Mouse (Mus musculus): ENCODE measurements around the gene Lrp1.

Gene Lrp1

DNA sequence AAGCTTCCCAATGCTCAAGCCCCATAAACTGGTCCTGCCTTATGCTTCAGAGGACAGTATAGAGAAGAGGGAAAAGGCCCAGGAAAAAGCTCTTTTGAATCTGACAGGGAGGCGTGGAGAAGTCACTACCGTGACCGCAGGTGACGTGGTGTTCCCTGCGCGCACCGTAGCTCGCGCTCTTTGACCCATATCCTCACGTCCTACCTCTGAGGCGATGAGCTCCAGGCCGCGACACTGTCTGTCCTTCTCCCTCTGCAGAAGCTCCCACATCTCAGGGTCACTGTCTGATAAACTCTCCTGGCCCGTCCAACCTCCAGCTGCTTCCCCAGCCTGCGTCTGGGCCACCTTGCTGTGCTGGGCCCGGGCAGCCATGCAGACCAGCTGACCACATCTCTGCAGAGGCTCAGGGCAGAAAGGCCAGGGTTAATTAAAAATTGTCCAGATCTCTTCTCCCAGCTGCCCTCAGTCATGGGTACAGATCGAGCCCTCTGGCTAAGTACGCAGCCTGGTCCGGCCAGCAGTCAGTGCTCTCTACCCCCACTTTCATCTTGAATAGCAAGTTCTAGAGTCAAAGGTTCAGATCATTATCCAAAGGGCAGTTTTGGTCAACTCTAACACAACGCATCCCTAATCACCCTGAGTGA lies 100.1 kb downstream of the Lrp1 start:
- DNase-seq (ENCODE audit: low spot score): no peak

DNA sequence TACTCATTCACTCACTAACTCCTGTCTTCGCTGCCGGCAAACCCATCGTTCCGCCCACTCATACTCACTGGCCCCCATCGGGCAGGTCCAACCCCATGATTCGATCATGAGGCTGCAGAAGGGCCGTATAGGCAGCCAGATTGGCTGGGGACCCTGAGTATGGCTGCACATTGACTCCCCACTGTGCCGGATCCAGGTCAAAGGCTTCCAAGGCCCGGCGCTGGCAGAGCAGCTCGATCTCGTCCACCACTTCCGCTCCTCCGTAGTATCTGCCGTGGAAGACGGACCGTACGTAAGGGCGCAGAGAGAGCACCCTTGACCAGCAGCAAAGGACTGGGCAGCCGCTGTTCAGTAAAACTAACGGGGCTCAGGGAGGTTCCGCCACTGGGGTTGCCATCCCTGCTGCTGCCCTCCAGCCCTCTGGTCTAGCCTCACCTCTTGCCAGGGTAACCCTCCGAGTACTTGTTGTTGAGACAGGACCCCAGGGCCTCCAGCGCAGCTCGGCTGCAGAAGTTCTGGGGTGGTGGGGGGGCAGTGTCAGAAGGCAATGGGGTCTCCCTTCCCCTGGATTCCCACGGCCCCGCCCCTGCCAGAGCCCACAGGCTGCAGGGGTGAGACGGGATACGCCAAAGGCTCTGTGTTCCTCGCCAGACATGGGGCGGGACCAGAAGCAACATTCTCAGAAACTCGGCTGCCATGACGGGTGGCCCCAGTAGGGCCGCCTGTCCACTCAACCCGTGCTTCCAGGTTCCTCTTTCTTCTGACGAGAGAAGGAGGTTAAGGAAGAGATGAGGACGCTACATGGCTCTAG lies 100.8 kb downstream of the Lrp1 start:
- no peak for DNase-seq (ENCODE audit: low spot score)

DNA sequence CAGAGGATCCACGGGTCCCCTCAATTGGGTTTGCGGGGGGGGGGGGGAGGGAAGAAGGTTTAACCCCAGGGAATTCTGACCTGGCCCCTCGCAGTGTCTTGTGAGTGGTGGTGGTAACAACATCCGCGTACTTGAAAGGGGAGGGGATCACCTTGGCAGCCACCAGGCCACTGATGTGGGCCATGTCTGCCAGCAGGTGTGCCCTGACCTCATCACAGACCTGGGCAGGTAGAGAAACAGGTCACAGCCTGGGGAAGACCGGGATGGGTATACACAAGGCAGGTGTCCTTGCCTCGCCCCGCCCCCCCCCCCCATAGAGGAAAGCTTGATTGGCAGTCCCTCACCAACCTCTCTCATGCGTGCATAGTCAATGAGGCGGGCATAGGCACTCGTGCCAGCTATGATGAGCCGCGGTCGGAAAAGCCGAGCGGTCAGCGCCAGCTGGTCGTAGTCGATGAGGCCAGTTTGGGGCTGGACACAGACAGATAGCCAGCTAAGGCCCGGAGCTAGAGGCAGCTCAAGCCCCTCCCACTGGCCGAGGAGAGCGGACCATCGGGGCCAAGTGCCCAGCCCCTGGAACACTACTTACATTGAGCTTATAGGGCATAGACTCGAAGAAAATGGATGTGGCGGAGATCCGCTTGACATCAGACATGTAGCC lies 101.8 kb downstream of the Lrp1 start:
- no peak for DNase-seq (ENCODE audit: low spot score)

DNA sequence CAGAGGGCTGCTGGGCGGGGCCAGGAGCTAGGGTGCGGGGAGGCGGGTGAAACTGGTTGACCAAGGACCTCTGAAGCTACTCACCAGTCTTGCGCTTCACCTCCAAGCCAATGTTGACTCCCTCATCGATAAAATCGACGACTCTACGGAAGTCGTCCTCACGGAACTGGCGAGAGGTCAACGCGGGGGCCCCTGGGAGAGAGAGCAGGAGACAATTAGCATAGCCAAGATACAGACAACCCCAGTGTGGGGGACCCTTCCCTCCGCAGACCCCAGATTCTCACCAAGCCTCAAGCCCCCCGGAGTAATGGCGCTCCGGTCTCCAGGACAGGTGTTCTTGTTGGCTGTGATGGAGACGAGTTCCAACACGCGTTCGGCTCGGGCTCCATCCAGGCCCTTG lies 103.0 kb downstream of the Lrp1 start:
- no peak for DNase-seq (ENCODE audit: low spot score)

DNA sequence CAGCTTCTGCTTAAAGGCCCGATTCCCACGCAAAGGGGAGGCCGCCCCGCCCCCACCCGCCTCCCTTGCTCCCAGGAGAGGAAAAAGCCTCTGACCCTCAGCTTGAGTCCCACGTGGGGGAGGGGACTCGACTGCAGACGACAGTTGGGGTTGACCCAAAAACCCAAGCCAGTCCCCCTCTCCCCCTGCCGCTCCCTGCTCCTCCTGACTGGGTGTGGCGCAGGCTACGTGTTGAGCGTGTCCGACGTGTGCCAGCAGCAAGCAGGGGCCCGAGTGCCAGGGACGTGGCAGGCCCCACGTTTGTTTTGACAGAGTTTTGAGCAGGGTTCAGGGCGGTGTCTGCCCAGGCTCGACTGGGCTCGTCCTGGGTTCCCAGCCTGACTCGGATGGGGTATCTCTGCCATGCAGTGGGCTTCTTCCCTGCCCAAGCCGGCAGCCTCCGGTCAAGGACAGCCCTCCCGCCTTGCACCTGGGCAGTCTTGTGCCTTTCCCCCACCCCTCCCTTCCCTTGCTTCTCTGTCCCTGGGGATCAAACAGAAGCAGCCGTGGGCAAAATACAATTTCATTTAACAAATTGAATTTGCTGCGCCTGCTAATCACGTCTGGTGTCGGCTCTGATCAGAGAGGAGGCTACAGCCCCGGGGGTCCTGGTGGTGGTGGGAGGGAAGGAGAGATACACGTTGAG lies 104.2 kb downstream of the Lrp1 start:
- DNase-seq (ENCODE audit: low spot score): no peak

DNA sequence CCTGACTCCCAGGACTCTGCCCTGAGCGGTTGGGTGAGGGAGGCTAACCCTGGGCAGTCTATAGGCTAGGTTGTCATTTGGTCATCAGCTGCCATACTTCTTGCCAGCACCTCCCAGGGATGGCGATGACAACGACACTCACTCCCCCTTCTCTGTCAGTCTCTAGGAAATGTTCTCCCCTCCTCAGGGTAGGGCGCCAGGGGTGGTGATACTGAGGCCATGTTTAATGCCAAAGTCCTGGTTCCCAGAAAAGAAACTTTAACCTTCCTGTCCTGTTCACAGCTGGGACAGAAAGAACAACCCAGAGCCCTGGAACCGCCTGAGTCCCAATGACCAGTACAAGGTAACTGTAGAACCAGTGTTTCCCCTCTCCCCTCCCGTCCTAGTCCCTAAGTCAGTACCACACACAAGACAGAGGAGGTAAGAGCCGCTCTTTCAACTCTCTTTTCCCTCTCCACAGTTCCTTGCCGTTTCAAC lies 104.9 kb downstream of the Lrp1 start:
- no peak for DNase-seq (ENCODE audit: low spot score)

DNA sequence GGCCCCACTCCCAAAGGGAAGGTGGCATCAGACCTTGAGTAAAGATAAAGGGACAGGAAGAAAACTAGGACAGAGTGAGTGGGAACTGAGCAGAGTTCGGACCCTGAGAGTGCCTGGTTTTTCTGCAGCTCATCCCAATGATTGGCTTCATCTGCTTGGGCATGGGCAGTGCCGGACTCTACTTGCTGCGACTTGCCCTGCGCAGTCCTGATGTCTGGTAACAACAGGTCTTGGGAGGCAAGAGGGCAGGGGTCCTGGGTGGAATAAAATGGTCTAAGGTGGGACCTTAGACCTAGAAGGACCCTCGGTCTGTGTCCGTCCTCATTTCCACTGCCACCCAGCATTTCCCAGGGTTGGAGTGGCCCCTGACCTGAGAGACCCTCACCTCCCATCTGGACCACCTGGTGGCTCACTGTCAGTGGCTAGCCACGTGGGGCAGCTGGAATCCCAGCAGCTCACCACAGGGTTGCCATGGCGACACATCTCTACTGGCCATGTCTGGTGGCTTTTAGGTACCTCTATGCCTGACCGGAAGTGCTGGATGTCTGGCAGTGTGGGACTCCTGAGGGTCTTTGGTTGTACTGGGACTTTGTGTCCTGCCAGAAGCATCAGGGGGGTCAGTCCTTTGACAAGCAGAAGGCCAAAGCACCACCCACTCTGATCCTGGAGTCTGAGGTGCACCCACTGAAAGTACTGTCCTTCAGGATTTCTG lies 105.5 kb downstream of the Lrp1 start:
- no peak for DNase-seq (ENCODE audit: low spot score)

DNA sequence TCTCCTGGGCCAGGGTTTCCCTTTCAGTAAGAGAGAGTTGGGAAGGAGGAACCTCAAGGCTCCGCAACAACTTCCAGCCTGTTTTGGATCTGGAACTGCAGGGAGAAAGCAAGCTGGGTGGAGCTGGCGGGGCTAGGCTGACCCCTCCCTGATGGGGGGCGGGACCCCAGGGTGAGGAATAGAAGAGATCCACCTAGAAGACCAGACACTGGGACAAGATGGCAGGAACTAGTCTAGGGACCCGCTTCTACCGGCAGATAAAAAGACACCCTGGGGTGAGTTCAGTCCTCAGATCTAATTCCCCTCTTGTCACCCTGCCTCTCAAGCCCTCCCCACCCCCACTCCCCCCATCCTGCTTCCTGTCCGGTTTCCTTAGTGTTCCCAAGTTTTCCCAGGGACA lies 106.2 kb downstream of the Lrp1 start, which contains the start of gene Ndufa4l2:
Ndufa4l2 (plus strand) TSS at position 204 of the 400 bp plus-strand sequence.
- no peak for DNase-seq (ENCODE audit: low spot score)

DNA sequence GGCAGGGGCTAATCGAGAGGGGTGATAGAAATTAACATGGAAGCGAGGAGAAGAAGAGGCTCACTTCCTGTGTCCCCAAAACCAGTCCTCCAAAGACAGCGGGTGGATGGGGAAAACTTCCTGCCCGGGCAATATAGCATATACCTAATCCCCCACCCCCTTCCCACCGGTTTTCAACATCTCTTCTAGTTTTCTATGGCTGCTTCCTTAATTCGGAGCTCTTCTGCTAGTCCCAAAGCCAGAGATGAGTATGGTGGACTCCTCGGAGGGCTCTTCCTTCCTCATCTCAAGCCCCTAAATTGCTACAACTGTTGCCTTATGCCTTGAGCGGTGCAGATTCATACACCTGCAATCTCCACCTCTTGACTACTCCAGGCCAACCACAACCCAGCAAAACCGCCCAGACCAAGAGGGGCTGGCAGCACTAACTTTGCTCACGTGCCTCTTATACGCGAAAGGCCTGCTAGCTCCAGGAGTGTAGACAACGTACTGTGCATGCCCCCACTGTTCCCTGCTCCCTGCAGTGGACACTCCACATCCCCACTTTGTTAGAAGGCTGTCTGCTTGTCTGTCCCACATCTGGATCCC lies 106.7 kb downstream of the Lrp1 start:
- no peak for DNase-seq (ENCODE audit: low spot score)

DNA sequence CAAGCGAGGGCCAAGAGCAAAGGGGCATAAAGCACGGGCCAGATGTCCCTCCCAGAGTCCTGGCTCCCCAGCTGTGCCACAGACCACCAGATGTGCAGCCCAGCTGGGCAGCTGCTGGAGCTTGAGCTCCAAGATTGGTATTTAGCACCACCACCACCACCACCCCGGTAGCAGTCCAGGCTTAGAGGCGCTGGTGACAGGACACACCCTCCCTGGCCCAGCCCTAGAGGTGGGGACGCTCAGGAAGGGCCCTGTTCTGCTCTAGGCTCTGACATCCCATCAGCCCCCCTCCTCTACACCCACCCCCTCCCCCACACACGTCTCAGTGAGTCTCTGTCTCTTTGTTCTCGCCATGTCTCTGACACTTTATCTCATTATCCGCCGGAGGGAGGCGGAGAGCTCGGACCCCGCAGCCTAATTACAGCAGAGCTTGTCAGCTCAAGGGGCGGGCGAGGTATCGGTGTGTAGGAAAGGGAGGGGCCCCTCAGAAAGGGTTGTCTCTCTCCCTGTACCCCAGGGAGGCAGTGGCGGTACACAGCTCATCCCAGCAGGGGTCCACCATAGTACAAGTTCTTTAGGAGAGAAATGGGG lies 107.4 kb downstream of the Lrp1 start:
- no peak for DNase-seq (ENCODE audit: low spot score)

DNA sequence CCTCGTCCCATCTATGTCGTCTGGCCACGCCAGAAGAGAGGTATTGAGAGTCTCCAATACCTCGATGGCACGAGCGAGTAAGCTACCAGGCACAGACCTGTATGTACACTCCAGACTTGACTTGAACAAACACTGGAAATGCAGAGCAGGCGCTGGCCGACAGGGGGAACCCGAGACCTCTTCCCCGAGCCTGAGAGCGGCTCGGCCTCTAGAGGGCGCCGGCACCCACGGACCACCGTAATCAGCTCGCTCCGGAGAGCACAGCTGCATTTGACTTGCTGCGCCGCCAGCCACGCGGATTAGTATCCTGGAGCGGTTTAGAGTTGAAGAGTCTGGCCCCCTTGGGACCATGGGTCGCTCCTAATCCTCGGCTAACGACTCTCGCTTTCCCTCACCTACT lies 108.1 kb downstream of the Lrp1 start:
- DNase-seq (ENCODE audit: low spot score): peak; percentile 92

DNA sequence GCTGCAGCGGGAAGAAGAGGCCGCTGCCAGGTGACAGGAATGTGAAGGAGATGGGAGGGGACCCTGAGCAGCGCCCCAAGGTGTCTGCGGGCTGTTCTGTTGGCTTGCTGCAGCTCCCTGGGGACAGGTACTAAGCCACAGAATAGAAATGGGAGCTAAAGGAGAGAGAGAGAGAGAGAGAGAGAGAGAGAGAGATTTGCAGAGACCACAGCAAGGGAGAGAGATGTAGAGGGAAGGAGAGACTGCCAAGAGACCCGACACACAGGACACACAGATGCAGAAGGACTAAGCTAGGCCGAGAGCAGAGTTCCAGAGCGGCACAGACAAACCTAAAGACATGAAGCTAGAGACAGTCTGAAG lies 108.7 kb downstream of the Lrp1 start:
- no peak for DNase-seq (ENCODE audit: low spot score)

DNA sequence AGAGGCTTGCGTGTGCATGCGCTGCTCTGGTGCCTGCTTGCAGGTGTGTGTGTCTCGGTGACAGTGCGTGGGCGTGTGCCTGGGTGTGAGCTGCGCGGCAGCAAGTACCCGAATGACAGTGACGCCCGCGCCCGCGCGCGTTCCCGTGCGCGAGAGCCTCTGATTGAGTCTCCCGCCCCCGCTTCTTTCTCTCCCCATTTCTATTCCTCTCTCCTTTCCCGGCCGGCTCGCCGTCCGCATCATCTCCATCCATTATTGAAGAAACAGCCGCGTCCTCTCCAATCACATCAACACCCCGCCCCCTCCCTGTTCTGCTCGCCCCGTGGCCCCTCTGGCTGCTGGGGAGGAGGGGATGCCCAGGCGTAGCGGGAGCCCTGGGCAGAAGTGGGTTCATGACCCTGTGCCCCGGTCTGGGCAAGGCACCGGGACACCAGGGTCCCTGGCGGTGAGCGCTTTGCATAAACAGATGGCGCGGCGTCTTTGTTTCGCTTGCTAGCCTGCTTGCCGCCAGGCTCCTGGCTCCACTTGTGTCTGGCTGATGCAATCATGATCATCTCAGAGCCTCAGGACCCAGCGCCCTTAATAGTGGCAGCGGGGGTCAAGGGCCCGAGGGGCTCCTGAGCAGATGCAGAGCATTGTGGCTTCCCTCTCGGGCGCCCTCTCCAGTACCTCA lies 109.2 kb downstream of the Lrp1 start:
- no peak for DNase-seq (ENCODE audit: low spot score)

DNA sequence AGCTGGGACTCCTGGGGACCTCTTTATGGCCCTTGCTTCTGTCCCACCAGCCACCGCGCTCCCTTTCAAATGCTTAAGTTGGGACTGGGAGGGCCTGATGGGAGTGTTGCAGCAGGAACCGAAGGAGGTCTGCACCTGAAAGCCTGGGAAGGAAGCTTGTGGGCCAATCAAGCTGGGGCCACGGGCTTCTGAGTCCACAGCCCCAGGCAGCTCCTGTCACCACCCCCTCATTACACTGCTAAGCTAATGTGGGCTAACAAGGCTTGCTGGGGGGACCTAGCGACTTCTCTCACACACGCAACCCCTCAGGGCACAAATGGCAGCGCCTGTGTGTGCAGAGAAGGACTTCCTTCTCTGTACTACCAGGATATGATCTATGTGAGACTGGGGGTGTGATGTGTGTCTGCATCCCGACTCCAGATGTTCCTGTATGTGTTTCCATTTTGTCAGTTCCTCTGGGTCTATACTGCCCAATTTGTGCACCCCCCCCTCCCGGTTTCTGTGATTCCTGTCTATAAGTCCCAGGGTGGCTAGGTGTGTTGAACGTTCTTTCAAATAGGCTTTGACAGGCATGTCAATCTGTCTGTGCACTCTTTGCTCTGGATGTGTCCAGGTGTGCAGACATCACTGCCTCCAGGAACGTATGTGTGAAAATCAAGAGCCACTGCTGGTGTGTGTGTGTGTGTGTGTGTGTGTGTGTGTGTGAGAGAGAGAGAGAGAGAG lies 109.9 kb downstream of the Lrp1 start:
- DNase-seq (ENCODE audit: low spot score): no peak

DNA sequence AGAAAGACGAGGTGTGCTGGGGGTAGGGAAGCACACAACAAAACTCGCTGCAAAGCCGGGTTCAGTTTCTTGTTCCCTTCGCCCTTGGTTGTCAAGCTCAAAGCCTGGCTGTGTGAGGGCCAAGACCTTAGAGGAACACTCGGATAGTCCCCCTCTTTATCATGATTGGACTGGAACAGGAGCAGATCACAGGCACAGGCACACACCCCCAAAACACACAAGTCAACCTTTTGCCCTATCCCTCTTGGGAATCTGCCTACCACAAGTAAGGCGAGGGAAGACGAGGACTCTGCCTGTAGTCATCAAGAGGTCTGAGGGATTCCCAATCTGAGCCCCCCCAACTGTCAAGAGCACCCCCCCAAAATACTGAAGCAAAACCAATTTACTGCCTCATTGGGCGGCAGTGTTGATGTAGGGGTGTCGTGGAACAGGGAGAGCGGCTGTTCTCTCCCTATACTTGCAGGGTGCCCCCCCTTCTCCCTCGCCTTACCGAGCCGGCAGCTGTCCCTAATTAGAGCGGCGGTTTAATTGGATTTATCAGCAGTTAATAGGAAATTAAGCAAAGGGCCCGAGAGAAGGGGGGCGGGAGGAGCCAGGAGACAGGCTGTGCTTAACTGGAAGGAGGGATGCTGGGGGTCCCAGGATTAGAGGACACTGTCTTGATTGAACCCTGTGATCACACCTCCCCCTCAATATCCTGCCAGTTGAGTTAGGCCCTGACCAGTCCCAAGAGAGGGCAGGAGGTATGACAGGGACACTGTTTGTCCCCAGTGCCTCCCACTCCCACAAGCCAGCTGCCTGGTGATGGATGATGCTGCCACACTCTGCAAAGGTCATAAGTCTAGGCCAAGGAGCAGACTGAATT lies 110.9 kb downstream of the Lrp1 start:
- DNase-seq (ENCODE audit: low spot score): no peak

DNA sequence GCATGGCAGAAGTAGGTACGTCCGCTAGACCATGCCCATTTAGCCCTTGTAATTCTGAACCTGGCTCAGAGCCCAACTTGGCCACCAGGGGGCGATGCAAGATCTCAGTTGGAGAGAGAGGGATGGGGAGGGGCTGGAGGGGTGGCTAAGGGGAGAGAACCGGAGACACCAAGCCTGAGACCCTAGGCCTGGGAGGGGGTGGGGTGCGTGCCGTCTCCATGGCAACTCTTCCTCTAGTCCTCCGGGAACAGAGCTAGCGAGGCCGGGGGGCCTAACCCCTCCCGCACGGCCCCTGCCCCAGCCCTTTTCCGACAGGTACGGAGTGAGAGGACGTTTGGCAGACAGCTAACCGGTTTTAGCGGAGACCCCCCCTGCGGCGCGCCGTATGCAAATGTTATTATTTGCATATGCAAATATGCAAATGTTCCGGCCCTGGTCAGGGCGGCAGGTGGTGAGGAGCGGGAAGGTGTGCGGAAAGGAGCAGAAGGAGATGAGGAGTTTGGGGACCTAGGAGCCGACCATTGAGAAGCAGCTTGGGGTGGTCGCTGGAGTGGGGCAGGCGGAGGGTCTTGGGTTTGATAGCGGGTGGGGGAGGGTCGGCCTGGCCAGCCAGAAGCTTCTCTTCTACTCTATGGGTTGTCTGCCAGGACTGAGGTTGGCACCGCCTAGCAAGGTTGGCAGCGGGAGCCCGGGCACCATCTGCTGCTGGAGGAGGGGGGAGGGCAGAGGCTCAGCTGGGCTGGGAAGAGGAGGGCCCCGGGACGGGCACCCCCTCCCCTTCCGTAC lies 111.7 kb downstream of the Lrp1 start:
- DNase-seq (ENCODE audit: low spot score): peak; percentile 81

DNA sequence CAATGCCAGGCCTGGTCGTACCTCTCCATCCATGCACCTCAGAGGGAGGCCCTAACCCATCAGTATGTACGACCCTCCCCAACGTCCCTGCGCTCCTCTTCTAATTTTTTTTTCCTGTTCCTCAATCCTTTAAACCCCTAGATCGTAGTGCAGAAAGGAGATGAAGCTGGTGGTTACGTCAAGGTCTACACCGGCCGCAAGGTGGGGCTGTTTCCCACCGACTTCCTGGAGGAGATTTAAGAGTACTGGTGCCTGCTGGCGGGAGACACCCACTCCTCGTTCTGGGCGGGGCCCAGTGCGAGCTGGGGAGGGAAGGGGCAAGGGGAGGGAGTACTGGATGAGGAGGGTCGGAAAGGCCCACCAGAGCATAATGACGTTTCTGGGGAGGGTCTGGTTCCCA lies 112.7 kb downstream of the Lrp1 start:
- DNase-seq (ENCODE audit: low spot score): peak; percentile 73

Data from lung, postnatal 25 days (tissue).